In the genomic region with DNA sequence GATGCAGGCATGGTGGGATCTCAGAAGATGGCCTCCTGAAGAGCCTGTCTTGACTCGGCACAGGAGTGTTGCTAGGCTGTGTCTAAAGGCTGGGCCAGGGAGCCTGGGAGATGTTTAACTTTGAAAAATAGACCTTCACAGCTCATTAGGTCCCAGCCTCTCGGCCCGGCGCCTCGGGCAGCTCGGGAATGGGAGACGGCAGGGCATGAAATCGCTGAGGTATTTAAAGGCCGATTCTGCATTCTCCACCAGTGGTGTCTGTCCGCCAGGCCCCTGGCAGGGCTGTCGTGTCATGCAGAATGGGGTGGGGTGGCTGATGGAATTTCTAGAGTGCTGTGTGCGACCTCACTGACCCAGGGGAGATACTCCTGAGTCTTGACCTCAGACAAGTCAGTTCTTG, we compare ENCODE assay signal across 19 mouse cellular contexts. TPM values are rescaled to one million over a fixed set of nuclear protein-coding genes. Genes with fewer than 3 reads are reported as not detected.
DNase-seq lines count a peak whose midpoint lies in the region; ATAC-seq lines count a peak whose summit lies in the region.
"Had no signal": no experiment of that assay in that cellular context is flagged by ENCODE, and none has a peak within 500 bp of the region (broad histone marks: within the 10 kb centered on the region; RNA-seq: fewer than 3 reads in every experiment).

No protein-coding gene starts in this region.

- WGBS in hindbrain, embryonic 10.5 days: 27% methylated on average over 12 of the region's 12 CpGs
- WGBS in hindbrain, embryonic 14.5 days: 20% methylated on average over 12 of the region's 12 CpGs
- 27% methylated on average over 12 of the region's 12 CpGs for WGBS in hindbrain, embryonic 11.5 days
- 63% methylated on average over 12 of the region's 12 CpGs for WGBS in forebrain, embryonic 14.5 days

- peak; percentile 47 for DNase-seq in hindbrain, embryonic 10.5 days (ENCODE audit: low spot score)
- no peak for DNase-seq in hindbrain, embryonic 14.5 days (ENCODE audit: low spot score)
- peak; percentile 49 for DNase-seq in hindbrain, embryonic 11.5 days (ENCODE audit: low spot score)
- peak; percentile 76 for DNase-seq in kidney, adult 9 months
- peak; percentile 65 to 78 for DNase-seq in kidney, postnatal 4 days
- DNase-seq in forebrain, embryonic 14.5 days (ENCODE audit: low spot score): no peak
- DNase-seq in testis, postnatal 10 days (ENCODE audit: low spot score): no peak
- no peak for DNase-seq in urinary bladder, adult 18-20 months (ENCODE audit: low spot score in 2 of 2)
- DNase-seq: cerebellum, adult 11 months; cerebellum, postnatal 25 days; layer of hippocampus, adult 9-11 months; thymus, postnatal 14 days had no signal

- no peak overlapping the region for H3K4me2 ChIP-seq in hindbrain, embryonic 14.5 days (replicated peaks)
- no peak overlapping the region for H3K4me2 ChIP-seq in hindbrain, embryonic 11.5 days (replicated peaks; ENCODE audit: low read depth, low read length)
- no peak overlapping the region for H3K4me2 ChIP-seq in forebrain, embryonic 14.5 days (ENCODE audit: low read length)

- no peak overlapping the region for H3K9ac ChIP-seq in hindbrain, embryonic 14.5 days
- H3K9ac ChIP-seq in hindbrain, embryonic 11.5 days (ENCODE audit: low read depth, low read length): no peak overlapping the region
- H3K9ac ChIP-seq in forebrain, embryonic 14.5 days (ENCODE audit: low read length): no peak overlapping the region
- H3K9ac ChIP-seq: heart, embryonic 15.5 days; lung, embryonic 14.5 days; midbrain, embryonic 13.5 days; neural tube, embryonic 12.5 days; stomach, embryonic 15.5 days had no signal

- peaks cover 48% of the 10 kb centered on the region for H3K4me1 ChIP-seq in hindbrain, embryonic 10.5 days (replicated peaks)
- H3K4me1 ChIP-seq in hindbrain, embryonic 14.5 days (replicated peaks; ENCODE audit: control insufficient read depth, insufficient read depth, low read length): peaks cover 30% of the 10 kb centered on the region
- peaks cover 10% of the 10 kb centered on the region for H3K4me1 ChIP-seq in hindbrain, embryonic 11.5 days (replicated peaks; ENCODE audit: control insufficient read depth, insufficient read depth, low read length)
- H3K4me1 ChIP-seq in forebrain, embryonic 14.5 days (ENCODE audit: control insufficient read depth, insufficient read depth, low read length): peaks cover 24% of the 10 kb centered on the region

- no peaks in the 10 kb centered on the region for H3K9me3 ChIP-seq in hindbrain, embryonic 10.5 days
- H3K9me3 ChIP-seq in hindbrain, embryonic 14.5 days (ENCODE audit: control insufficient read depth, low read length): peaks cover 7% of the 10 kb centered on the region; the same call in 1 of the 2 replicates
- no peaks in the 10 kb centered on the region for H3K9me3 ChIP-seq in hindbrain, embryonic 11.5 days (ENCODE audit: control insufficient read depth, low read length)
- H3K9me3 ChIP-seq in forebrain, embryonic 14.5 days (replicated peaks; ENCODE audit: control insufficient read depth, low read length): no peaks in the 10 kb centered on the region
- H3K9me3 ChIP-seq: forebrain, embryonic 10.5 days; heart, embryonic 15.5 days; midbrain, embryonic 13.5 days; neural tube, embryonic 12.5 days; stomach, embryonic 15.5 days had no signal

- ATAC-seq in hindbrain, embryonic 14.5 days (ENCODE audit: low FRiP score): no peak; the same call in 1 of the 2 replicates
- peak; percentile 34; the same call in 1 of the 2 replicates for ATAC-seq in hindbrain, embryonic 11.5 days (ENCODE audit: low FRiP score)
- ATAC-seq in forebrain, embryonic 14.5 days: no peak
- ATAC-seq: midbrain, embryonic 13.5 days had no signal

- H3K27me3 ChIP-seq in hindbrain, embryonic 10.5 days (ENCODE audit: insufficient read depth, poor library complexity, severe bottlenecking): peaks cover 5% of the 10 kb centered on the region; the same call in 1 of the 2 replicates
- H3K27me3 ChIP-seq in hindbrain, embryonic 14.5 days (ENCODE audit: control insufficient read depth, insufficient read depth, low read length): 0 out of 2 replicates have a peak, but pooled peaks cover 4% of the 10 kb centered on the region
- H3K27me3 ChIP-seq in hindbrain, embryonic 11.5 days (ENCODE audit: control insufficient read depth, insufficient read depth, low read length): no peaks in the 10 kb centered on the region
- H3K27me3 ChIP-seq in forebrain, embryonic 14.5 days (replicated peaks; ENCODE audit: control insufficient read depth, insufficient read depth, low read length): no peaks in the 10 kb centered on the region
- H3K27me3 ChIP-seq: neural tube, embryonic 12.5 days had no signal

- no peak overlapping the region for H3K27ac ChIP-seq in hindbrain, embryonic 10.5 days
- no peak overlapping the region for H3K27ac ChIP-seq in hindbrain, embryonic 14.5 days
- H3K27ac ChIP-seq in hindbrain, embryonic 11.5 days (ENCODE audit: low read depth, low read length): no peak overlapping the region
- H3K27ac ChIP-seq in forebrain, embryonic 14.5 days (ENCODE audit: low read depth, low read length): no peak overlapping the region
- H3K27ac ChIP-seq: macrophage; midbrain, embryonic 13.5 days; neural tube, embryonic 12.5 days; stomach, embryonic 15.5 days had no signal

- H3K4me3 ChIP-seq in hindbrain, embryonic 10.5 days: no peak overlapping the region
- H3K4me3 ChIP-seq in hindbrain, embryonic 14.5 days (replicated peaks; ENCODE audit: low read length): no peak overlapping the region
- H3K4me3 ChIP-seq in hindbrain, embryonic 11.5 days (ENCODE audit: low read depth, low read length): no peak overlapping the region
- H3K4me3 ChIP-seq in forebrain, embryonic 14.5 days (ENCODE audit: low read depth, low read length): no peak overlapping the region
- H3K4me3 ChIP-seq: heart, embryonic 15.5 days; midbrain, embryonic 13.5 days; neural tube, embryonic 12.5 days; stomach, embryonic 15.5 days had no signal

- no peaks in the 10 kb centered on the region for H3K36me3 ChIP-seq in hindbrain, embryonic 10.5 days
- no peaks in the 10 kb centered on the region for H3K36me3 ChIP-seq in hindbrain, embryonic 14.5 days (replicated peaks; ENCODE audit: control insufficient read depth, insufficient read depth)
- no peaks in the 10 kb centered on the region for H3K36me3 ChIP-seq in hindbrain, embryonic 11.5 days (ENCODE audit: control insufficient read depth, insufficient read depth, low read length)
- H3K36me3 ChIP-seq in forebrain, embryonic 14.5 days (ENCODE audit: control insufficient read depth, insufficient read depth, low read length): no peaks in the 10 kb centered on the region
- H3K36me3 ChIP-seq: forebrain, embryonic 10.5 days; heart, embryonic 15.5 days; midbrain, embryonic 13.5 days; neural tube, embryonic 12.5 days; stomach, embryonic 15.5 days had no signal

RNA-seq across cellular contexts. Expression of gene Elfn1, which starts 22.4 kb away (rescaled TPM):
- 0.31 and 2.6 TPM in 2 replicates for polyA plus RNA-seq in hindbrain, embryonic 10.5 days (2016; fragmentation: Nextera tagmentation; extraction: Ambion mirVana)
- polyA plus RNA-seq in hindbrain, embryonic 14.5 days (2014; fragmentation: Nextera tagmentation; extraction: Ambion mirVana): 3.5 and 5.0 TPM in 2 replicates
- 1.3 and 1.5 TPM in 2 replicates for polyA plus RNA-seq in hindbrain, embryonic 11.5 days (2014; fragmentation: Nextera tagmentation; extraction: Ambion mirVana)
- 1.7 and 2.5 TPM in 2 replicates for polyA plus RNA-seq in forebrain, embryonic 14.5 days (2014; fragmentation: Nextera tagmentation; extraction: Ambion mirVana)
- polyA plus RNA-seq: macrophage had no signal

Comparison
In these comparisons a context has a peak if more than half of its experiments do, and no peak if none do; other contexts are left out.
1. DNase-seq: peak in hindbrain, embryonic 10.5 days (single experiment), hindbrain, embryonic 11.5 days (single experiment), kidney, adult 9 months (single experiment) and kidney, postnatal 4 days (2 of 2); none in hindbrain, embryonic 14.5 days (single experiment), forebrain, embryonic 14.5 days (single experiment), testis, postnatal 10 days (single experiment) and urinary bladder, adult 18-20 months (0 of 2).